Mouse (Mus musculus): ENCODE measurements at regions not wholly inside any gene's neighbourhood (a gene's known extent, or its start where the extent isn't known, plus 50 kb on each side); places are given as distances from the start of the nearest gene placed in this dataset.
"Not testable (repeated sequence)": the region's sequence is repeated elsewhere in the genome, so short reads cannot be mapped to it uniquely, and the experiment has no call there.

GRCm38 (mm10) chr7:60492028-60492995 lies 352.3 kb upstream of the Snrpn start:
- peak; percentile 18 for DNase-seq (ENCODE audit: low read depth, low spot score)

- not testable (repeated sequence) for DNase-seq (ENCODE audit: low read depth, low spot score)
Measured at GRCm38 (mm10) chr7:60487839-60488454, 347.9 kb upstream of the Snrpn start.

- DNase-seq (ENCODE audit: low read depth, low spot score), result not testable (repeated sequence)
Measured at GRCm38 (mm10) chr7:60450074-60450603, 310.1 kb upstream of the Snrpn start.

- not testable (repeated sequence) for DNase-seq (ENCODE audit: low read depth, low spot score)
Measured at GRCm38 (mm10) chr7:60449239-60450073, 309.4 kb upstream of the Snrpn start.

- DNase-seq (ENCODE audit: low read depth, low spot score), result no peak
Measured at GRCm38 (mm10) chr7:60438781-60439180, 298.8 kb upstream of the Snrpn start.

GRCm38 (mm10) chr7:60391011-60391863 lies 251.2 kb upstream of the Snrpn start:
- DNase-seq (ENCODE audit: low read depth, low spot score), result peak; percentile 53

- DNase-seq (ENCODE audit: low read depth, low spot score), result not testable (repeated sequence)
Measured at GRCm38 (mm10) chr7:60386957-60387356, 246.9 kb upstream of the Snrpn start.

- DNase-seq (ENCODE audit: low read depth, low spot score), result not testable (repeated sequence)
Measured at GRCm38 (mm10) chr7:60374001-60374400, 234.0 kb upstream of the Snrpn start.

GRCm38 (mm10) chr7:60352206-60352605 lies 212.2 kb upstream of the Snrpn start:
- not testable (repeated sequence) for DNase-seq (ENCODE audit: low read depth, low spot score)
